Mouse (Mus musculus): ENCODE measurements around the gene Ccdc88c. TPM values are rescaled to one million over a fixed set of nuclear protein-coding genes. Genes with fewer than 3 reads are reported as not detected.
A peak's percentile ranks its signal among the peaks of the same experiment; 100 is the strongest.

Gene Ccdc88c
- polyA plus RNA-seq, 2 experiments: 5.3 to 9.2 TPM

- no peaks in the 10 kb centered on the region for H3K27me3 ChIP-seq (ENCODE audit: control insufficient read depth, insufficient read depth, low read length)
- no peak overlapping the region for H3K4me3 ChIP-seq (ENCODE audit: insufficient read depth in 1 of 2, low read depth in 2 of 2, low read length in 2 of 2)
- H3K4me2 ChIP-seq (ENCODE audit: low read depth): no peak overlapping the region
- WGBS (ENCODE audit: insufficient replicate concordance): 69% methylated on average over 4 of the region's 4 CpGs
- DNase-seq (ENCODE audit: low read depth in 3 of 3, low spot score in 3 of 3) (no peak), ATAC-seq (ENCODE audit: insufficient read depth) (no peak)
- H3K36me3 ChIP-seq (replicated peaks; ENCODE audit: control insufficient read depth, insufficient read depth, low read depth): no peaks in the 10 kb centered on the region
- peaks cover 49 to 66% of the 10 kb centered on the region in 2 experiments for H3K4me1 ChIP-seq (replicated peaks; ENCODE audit: control insufficient read depth in 2 of 2, insufficient read depth in 2 of 2, low read length in 1 of 2)
- TF ChIP-seq CTCF (IDR thresholded peaks at IDR 0.05; ENCODE audit: low read depth) (no peak), EP300 (IDR thresholded peaks at IDR 0.05; ENCODE audit: low read depth) (no peak)
- H3K9me3 ChIP-seq (ENCODE audit: control insufficient read depth, low read length): no peaks in the 10 kb centered on the region
- H3K9ac ChIP-seq (replicated peaks): no peak overlapping the region
- H3K27ac ChIP-seq: no peak overlapping the region; the same call in 1 of the 2 replicates
Observed at GRCm38 (mm10) chr12:101009225-101009624, 19.6 kb downstream of the Ccdc88c start.

- peak overlapping the region; percentile 8; the same call in 1 of the 2 replicates for H3K4me2 ChIP-seq (ENCODE audit: low read depth)
- no peaks in the 10 kb centered on the region for H3K9me3 ChIP-seq (ENCODE audit: control insufficient read depth, low read length)
- H3K27me3 ChIP-seq (ENCODE audit: control insufficient read depth, insufficient read depth, low read length): no peaks in the 10 kb centered on the region
- H3K4me1 ChIP-seq (replicated peaks; ENCODE audit: control insufficient read depth in 2 of 2, insufficient read depth in 2 of 2, low read length in 1 of 2): peaks cover 49 to 62% of the 10 kb centered on the region in 2 experiments
- no peak overlapping the region for H3K27ac ChIP-seq
- DNase-seq (ENCODE audit: low read depth in 3 of 3, low spot score in 3 of 3) (no peak), ATAC-seq (ENCODE audit: insufficient read depth) (no peak)
- TF ChIP-seq CTCF (IDR thresholded peaks at IDR 0.05; ENCODE audit: low read depth) (no peak), EP300 (IDR thresholded peaks at IDR 0.05; ENCODE audit: low read depth) (no peak)
- WGBS (ENCODE audit: insufficient replicate concordance): 53% methylated on average over 4 of the region's 4 CpGs
- no peak overlapping the region for H3K4me3 ChIP-seq (ENCODE audit: insufficient read depth in 1 of 2, low read depth in 2 of 2, low read length in 2 of 2)
- no peak overlapping the region for H3K9ac ChIP-seq (replicated peaks)
- no peaks in the 10 kb centered on the region for H3K36me3 ChIP-seq (replicated peaks; ENCODE audit: control insufficient read depth, insufficient read depth, low read depth)
Observed at GRCm38 (mm10) chr12:101008648-101009047, 20.2 kb downstream of the Ccdc88c start.

- H3K4me2 ChIP-seq (ENCODE audit: low read depth): no peak overlapping the region
- no peaks in the 10 kb centered on the region for H3K27me3 ChIP-seq (ENCODE audit: control insufficient read depth, insufficient read depth, low read length)
- no peaks in the 10 kb centered on the region for H3K9me3 ChIP-seq (ENCODE audit: control insufficient read depth, low read length)
- no peak for ATAC-seq (ENCODE audit: insufficient read depth)
- TF ChIP-seq CTCF (IDR thresholded peaks at IDR 0.05; ENCODE audit: low read depth) (no peak), EP300 (IDR thresholded peaks at IDR 0.05; ENCODE audit: low read depth) (no peak)
- peak overlapping the region; percentile 16; the same call in 1 of the 2 replicates for H3K9ac ChIP-seq (replicated peaks)
- no peak overlapping the region for H3K4me3 ChIP-seq (ENCODE audit: insufficient read depth in 1 of 2, low read depth in 2 of 2, low read length in 2 of 2)
- 55% methylated on average over 10 of the region's 10 CpGs for WGBS (ENCODE audit: insufficient replicate concordance)
- peaks cover 49 to 62% of the 10 kb centered on the region in 2 experiments for H3K4me1 ChIP-seq (replicated peaks; ENCODE audit: control insufficient read depth in 2 of 2, insufficient read depth in 2 of 2, low read length in 1 of 2)
- DNase-seq (ENCODE audit: low read depth in 3 of 3, low spot score in 3 of 3): no peak
- no peaks in the 10 kb centered on the region for H3K36me3 ChIP-seq (replicated peaks; ENCODE audit: control insufficient read depth, insufficient read depth, low read depth)
- H3K27ac ChIP-seq: no peak overlapping the region
Observed at GRCm38 (mm10) chr12:101007968-101008481, 20.8 kb downstream of the Ccdc88c start.

- ATAC-seq (ENCODE audit: insufficient read depth) (no peak), DNase-seq (ENCODE audit: low read depth in 3 of 3, low spot score in 3 of 3) (no peak)
- H3K4me2 ChIP-seq (ENCODE audit: low read depth): no peak overlapping the region
- H3K4me3 ChIP-seq (ENCODE audit: insufficient read depth in 1 of 2, low read depth in 2 of 2, low read length in 2 of 2): no peak overlapping the region
- TF ChIP-seq EP300 (IDR thresholded peaks at IDR 0.05; ENCODE audit: low read depth) (no peak), CTCF (IDR thresholded peaks at IDR 0.05; ENCODE audit: low read depth) (no peak)
- H3K27me3 ChIP-seq (ENCODE audit: control insufficient read depth, insufficient read depth, low read length): no peaks in the 10 kb centered on the region
- WGBS (ENCODE audit: insufficient replicate concordance): 24% methylated on average over 9 of the region's 9 CpGs
- H3K4me1 ChIP-seq (replicated peaks; ENCODE audit: control insufficient read depth in 2 of 2, insufficient read depth in 2 of 2, low read length in 1 of 2): peaks cover 45 to 57% of the 10 kb centered on the region in 2 experiments
- H3K9me3 ChIP-seq (ENCODE audit: control insufficient read depth, low read length): no peaks in the 10 kb centered on the region
- no peak overlapping the region for H3K27ac ChIP-seq
- H3K36me3 ChIP-seq (replicated peaks; ENCODE audit: control insufficient read depth, insufficient read depth, low read depth): no peaks in the 10 kb centered on the region
- no peak overlapping the region; the same call in 1 of the 2 replicates for H3K9ac ChIP-seq (replicated peaks)
Observed at GRCm38 (mm10) chr12:101007427-101007826, 21.4 kb downstream of the Ccdc88c start.

GRCm38 (mm10) chr12:101005665-101006420, 23.0 kb downstream of the Ccdc88c start:
- no peaks in the 10 kb centered on the region for H3K9me3 ChIP-seq (ENCODE audit: control insufficient read depth, low read length)
- H3K27me3 ChIP-seq (ENCODE audit: control insufficient read depth, insufficient read depth, low read length): no peaks in the 10 kb centered on the region
- no peak overlapping the region for H3K4me3 ChIP-seq (ENCODE audit: insufficient read depth in 1 of 2, low read depth in 2 of 2, low read length in 2 of 2)
- no peak for ATAC-seq (ENCODE audit: insufficient read depth)
- H3K27ac ChIP-seq: no peak overlapping the region
- DNase-seq (ENCODE audit: low read depth in 3 of 3, low spot score in 3 of 3): no peak
- WGBS (ENCODE audit: insufficient replicate concordance): 83% methylated on average over 12 of the region's 12 CpGs
- H3K36me3 ChIP-seq (replicated peaks; ENCODE audit: control insufficient read depth, insufficient read depth, low read depth): no peaks in the 10 kb centered on the region
- TF ChIP-seq CTCF (IDR thresholded peaks at IDR 0.05; ENCODE audit: low read depth): no peak
- no peak for TF ChIP-seq EP300 (IDR thresholded peaks at IDR 0.05; ENCODE audit: low read depth)
- H3K9ac ChIP-seq (replicated peaks): no peak overlapping the region
- peaks cover 43 to 55% of the 10 kb centered on the region in 2 experiments for H3K4me1 ChIP-seq (replicated peaks; ENCODE audit: control insufficient read depth in 2 of 2, insufficient read depth in 2 of 2, low read length in 1 of 2)
- no peak overlapping the region for H3K4me2 ChIP-seq (ENCODE audit: low read depth)

Measured in liver, embryonic 14.5 days (tissue).